Mouse (Mus musculus) c-Kit-positive CD71-positive TER-119-negative erythroid progenitor cells, embryonic 14.5 days (primary cell): ENCODE results near the gene Plekha4.
A peak's percentile ranks its signal among the peaks of the same experiment; 100 is the strongest.
"Not testable (repeated sequence)": the region's sequence is repeated elsewhere in the genome, so short reads cannot be mapped to it uniquely, and the experiment has no call there.

ENCODE experiments used
- DNase-seq: peaks from one replicate; pipeline ENCODE4 v3.0.0-alpha.2; 2013; ENCODE audit warnings: low read depth

The Plekha4 gene

DNA sequence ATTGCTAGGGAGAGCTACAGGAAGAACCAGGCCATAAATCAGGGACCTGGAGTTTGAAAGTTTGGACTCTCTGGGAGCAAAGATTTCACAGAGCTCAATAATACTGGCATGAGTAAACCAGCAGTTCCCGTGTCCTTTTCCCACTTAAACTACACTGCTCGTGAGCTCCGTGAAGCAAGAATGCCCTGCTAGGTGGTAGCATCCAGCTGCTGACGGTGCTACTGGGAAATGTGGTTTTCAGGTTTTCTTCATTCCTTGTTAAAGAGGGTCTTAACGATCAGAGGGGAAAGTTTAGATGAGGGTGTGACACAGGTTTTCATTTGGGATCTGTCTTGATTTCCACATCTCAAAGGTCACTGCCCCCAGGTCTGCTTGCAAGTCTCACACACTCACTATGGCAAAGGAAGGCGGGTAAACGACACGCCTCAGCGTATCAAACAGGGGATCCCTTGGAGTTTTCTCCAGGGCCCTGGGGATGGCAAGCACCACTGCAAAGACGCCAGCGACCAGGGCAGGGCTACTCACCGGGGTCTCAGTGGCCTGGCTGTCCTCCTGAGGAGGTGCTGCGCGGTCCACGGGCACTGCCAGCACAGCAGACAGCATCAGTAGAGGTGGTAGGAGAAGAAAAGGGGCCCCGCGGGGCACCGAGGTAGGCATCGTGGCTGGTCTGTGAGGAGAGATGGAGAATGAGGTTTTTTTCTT is 16.8 kb upstream of the Plekha4 start:
- DNase-seq, result no peak

DNA sequence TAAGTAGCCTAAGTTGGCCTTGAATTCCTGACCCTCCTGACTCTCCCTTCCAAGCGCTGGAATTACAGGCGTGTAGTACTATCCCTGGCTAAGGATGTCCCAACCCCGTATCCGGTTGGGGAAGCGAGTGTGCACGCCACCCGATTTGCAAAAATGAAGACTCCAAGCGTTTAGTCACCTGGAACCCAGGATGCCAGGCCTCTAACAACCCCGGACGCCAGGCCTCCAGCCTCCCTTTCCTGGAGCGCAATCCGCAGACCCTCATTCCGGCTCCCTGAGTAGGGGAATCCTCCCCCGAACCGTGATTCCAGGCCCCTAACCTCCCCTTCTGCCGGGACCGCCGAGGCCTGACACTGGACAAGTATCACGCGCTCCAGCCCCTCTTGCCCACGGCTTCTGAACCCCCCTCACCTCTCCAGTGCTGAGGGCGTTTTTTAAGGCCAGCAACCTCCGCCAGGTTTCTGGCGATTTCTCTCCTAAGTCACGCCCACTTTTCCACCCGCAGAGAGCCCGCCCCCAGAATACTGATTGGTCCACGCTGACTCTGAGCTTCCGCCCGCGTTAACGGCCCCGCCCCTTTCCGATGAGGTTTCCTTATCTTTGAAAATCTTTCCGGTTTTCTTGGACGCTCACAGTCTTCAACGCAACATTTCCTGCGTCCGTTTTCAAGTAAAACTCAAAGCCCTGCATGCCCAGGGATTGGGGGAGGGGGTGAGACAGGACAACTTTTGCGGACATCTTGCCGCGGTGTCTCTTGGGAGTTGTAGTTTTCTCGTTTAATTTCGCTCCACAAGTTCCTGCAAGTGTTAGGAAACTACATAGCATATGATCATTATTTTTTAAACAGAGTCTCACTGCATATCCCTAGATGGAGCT is 16.0 kb upstream of the Plekha4 start, which contains the start of gene Nucb1:
Nucb1 (minus strand) TSS at position 495 of the 876 bp plus-strand sequence.
- DNase-seq, result peak; percentile 90

DNA sequence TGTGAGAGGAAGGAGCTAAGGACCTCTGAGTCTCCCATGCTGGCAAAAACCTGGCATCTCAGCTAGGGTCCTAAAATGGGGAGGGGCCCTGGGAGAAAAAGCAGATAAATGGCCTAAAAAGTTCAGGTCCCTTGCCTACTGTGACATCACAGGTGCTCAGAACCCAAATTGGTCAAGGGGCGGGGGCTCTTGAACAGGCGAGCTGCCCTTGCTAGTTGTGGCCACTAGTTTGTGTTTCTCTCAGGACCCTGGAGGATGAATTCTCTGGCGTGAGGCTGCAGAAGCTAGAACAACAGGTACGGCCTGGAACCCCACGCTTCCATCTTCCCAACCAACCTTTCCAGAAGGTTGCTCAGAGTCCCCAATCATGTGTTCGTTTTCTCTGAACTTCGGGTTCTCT is 11.7 kb upstream of the Plekha4 start:
- no peak for DNase-seq

DNA sequence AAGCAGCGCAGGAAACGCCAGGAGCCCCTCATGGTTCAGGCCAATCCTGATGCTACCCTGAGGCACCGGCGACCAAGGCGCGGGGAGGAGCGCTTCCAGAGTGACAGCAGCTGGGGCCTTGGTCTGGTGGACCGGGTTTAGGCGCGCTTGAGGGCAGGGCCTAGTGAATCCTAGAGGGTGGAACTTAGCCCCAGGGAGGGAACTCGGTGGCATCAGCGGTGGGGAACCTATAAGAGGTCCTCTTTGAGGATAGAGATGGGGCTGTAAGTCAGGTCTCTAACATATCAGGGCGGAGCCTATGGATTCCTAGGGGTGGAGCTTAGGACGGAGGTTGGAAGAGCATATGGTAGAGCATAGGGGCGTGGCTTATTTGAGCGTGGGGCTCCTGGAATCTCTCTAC is 10.7 kb upstream of the Plekha4 start:
- peak; percentile 87 for DNase-seq

DNA sequence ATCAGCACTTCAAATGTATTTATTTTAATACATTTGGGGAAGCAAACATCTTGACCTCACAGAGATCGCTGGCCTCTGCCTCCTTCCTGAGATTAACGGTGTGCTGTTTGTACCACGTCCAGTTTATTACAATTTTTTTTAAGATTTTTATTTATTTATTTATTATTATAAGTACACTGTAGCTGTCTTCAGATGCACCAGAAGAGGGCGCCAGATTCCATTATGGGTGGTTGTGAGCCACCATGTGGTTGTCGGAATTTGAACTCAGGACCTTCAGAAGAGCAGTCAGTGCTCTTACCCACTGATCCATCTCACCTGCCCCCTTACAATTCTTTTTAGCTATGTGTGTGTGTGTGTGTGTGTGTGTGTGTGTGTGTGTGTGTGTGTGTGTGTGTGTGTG is 9.3 kb upstream of the Plekha4 start:
- DNase-seq, result not testable (repeated sequence)

DNA sequence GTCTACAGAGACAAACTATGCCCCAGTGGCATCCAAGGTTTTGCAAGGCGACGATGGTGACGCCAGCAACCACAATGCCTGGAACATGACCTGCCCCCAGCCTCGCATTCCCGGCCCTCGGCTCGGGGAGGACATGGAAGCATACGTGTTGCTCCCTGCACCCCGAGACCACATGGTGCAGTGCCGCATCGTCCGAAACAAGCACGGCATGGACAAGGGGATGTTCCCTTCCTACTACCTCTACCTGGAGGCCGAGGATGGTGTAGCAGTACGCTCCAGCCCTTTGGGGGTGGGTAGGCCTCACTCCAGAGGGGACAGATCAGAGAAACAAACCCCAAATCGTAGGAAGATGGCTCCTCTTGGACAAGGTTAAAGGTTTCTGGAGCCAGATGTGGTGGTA is 7.5 kb upstream of the Plekha4 start:
- no peak for DNase-seq

DNA sequence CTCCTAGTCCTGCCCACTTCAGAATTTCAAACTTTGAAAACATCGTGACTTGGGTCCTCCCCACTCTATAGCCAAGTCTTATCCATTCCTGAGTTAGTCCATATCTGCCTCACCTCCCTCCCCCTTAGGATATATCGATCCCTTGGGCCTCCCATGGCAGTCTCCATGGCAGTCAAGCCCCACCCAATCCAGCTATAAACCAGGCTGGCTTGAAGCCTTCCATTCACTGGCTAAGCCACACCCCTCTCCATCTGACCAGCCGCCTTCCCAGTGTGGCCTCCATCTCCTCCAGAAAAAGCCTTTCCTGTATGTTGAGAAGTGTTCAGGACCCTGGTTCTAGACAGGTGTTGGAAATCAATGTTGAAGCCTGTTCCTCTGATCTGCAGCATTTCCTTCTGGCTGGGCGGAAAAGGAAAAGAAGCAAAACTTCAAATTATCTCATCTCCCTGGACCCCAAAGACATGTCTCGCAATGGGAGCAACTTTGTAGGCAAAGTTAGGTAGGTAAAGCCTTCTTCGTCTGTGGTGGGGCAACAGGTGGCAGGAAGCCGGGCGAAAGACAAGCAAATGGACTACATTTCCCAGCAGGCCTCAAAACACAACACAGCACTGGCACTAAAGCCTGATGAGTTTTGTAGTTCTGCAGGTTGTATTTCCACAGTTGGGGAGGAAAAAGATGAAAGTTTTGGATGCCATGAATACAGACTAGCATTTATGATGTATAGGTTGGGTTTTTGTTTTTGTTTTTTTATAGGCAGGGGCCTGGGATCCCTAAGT is 6.6 kb upstream of the Plekha4 start:
- DNase-seq, result no peak

DNA sequence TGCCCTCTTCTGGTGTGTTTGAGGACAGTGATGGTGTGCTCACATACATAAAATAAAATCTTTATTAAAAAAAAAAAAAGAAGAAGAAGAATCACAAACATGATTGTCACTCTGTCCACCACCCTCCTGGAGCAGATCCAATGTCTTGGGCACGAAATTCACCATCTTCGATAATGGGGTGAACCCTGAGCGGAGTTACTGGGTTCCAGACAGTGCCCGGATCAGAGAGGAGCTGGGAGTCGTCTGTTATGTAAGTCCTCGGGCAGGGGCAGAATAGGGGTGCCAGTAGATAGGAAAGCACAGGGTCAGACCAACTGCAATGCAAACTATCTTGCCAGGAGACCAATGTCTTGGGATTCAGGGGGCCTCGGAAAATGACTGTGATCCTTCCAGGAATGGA is 5.5 kb upstream of the Plekha4 start:
- DNase-seq, result no peak

DNA sequence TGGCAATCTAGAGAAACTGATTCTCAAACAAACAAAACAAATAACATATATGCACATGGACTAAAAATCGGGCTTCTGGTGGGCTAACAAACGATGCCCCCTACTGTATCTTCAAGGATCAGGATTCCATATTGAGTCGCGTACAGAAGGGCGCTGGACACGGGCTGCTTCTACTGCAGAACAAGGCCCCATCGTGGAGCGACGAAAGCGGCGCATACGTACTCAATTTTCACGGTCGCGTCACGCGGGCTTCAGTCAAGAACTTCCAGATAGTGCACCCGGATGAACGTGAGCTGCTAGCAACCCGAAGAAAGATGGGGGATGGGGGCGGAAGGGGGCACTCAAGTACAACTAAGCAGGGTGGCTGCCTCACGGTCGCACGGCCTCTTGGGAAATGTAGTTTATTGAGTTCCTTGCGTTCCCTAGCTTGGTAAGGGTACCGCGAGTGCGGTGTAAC is 4.4 kb upstream of the Plekha4 start:
- peak; percentile 81 for DNase-seq

DNA sequence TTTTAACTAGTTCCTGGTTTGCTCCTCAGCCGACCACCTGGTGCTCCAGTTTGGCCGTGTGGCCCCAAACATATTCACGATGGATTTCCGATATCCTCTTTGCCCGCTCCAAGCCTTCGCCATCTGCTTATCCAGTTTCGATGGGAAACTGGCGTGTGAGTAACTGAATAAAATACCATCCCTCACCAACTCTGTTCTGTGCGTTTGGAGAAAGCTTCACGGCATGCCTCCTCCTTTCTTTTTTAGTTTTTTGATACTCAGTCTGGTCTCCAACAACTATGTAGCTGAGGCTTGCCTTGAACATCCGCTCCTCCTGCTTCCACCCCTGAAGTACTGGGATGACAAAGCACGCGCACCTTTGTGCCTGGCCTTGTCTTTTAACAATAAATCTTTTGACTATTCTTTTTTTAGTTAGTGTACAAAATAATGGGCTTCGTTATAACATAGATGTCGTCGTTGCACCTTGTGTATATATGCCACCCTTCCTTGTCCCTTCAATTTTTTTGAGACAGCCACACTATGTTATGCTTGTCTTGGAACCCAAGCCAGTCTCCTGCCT is 3.9 kb upstream of the Plekha4 start:
- DNase-seq, result no peak

DNA sequence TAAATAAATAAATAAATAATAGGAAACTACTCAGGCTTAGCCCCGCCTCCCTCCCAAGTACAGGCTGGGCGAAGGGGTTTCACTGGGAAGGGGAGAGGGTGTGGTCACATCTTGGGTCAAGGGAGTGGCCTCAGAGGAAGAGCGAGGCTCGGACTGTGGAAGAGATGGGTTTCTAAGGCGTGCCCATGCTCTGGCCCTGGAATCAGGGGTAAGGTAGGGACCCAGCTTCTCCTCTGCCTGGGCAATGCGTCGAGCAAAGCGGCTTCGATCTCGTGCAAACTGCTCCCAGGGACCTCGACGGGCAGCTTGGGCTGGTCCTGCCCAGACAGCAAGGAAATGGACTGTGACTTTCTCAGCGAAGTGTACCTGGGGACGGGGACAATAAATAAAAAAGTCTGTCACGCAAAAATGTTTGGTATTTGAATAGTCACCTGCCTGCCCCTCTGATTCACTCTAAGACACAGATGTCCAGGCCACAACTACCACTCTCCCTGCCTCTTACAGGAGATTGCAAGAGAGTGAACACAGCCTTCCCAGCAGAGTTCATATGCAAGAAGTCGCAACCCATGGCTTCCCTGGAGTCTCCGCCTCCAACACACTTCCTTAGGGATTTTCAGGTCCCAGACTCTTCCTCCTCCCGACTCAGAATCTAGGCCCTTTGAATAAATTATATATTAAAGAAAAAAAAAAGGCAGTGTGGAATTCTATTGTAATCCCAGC is 3.0 kb upstream of the Plekha4 start:
- no peak for DNase-seq

DNA sequence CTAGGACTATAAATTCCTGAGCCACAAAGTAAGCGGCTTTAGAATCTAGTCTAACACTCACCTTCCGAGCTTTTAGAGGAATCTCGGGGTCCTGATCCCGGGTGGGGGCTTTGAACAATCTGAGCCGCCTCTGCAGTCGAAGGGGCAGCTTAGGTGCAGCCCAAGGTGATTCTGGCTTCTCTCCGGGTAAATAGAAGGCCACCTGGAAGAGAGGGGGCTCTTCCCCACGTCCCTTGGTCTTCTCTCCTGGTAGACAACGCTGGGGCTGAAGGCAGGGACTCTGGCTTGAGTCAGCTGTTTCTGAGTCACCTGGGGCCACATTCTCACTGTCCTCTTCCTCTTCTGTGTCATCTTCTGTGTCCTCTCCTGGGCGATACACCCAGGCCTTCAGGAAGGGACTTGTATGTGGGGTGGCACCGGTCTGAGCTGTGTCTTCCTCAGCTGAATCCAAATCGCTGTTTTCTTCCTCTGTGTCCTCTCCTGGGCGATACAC is 2.4 kb upstream of the Plekha4 start:
- no peak for DNase-seq

DNA sequence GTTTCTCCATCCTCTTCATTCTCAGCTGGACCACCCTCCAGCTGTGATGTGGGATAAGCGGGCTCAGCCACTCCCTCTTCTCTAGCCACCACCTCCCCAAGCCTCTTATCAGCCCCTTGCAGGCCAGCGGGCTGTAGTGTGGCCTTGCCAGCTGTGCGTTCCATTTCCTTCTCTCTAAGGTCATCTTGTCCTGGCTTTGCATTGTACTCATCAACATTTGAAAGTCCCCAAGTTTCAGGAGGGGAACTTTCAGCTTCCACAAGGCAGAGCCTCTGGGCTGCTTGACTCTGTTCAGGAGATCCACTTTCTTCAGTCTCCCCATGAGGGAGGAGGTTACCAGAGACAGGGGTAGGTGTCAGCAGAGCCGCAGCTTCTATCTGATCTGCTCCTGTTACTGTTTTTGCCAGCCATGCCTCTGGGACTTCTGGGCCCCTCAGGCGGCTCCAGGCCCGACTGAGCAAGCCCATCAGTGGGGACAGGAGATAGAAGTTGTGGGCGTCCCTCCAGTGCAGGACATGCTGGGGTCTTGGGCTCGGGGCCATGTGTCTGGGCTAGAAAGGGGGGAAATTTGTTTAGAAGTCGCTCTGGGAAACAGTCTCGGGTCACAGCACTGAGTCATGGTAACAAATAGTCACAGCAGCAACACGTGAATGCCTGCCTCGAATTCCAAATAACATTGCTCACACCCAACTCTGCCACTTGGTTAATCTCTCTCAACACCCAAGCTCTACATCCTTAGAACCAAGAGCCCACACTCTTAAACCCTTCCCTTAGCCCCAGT is 1.1 kb upstream of the Plekha4 start:
- DNase-seq, result peak; percentile 92

DNA sequence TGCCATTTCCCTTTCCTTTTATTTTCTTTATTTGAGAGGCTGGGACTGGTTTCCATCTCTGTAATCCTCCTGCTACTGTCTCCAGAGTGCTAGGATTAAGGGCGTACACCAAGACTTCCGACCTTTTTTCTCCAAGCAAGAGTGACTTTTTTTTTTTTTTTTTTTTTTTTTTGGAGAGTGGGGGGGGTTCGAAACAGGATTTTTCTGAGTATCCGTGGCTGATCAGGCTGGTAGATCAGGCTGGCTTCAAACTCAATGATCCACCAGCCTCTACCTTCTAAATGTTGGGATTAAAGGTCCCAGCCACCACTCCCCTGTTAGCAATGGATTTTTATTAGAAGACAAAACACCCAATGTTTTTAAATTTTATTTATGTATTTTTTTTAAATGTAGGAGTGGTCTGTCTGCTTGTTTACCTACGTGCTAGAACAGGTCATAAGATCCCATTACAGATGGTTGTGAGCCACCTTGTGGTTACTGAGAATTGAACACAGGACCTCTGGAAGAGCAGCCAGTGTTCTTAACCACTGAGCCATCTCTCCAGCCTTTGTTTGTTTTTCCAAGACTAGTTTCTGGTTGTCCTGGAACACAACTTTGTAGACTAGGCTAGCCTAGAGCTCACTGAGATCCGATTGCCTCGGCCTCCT is 467 bp downstream of the Plekha4 start:
- peak; percentile 40 for DNase-seq

DNA sequence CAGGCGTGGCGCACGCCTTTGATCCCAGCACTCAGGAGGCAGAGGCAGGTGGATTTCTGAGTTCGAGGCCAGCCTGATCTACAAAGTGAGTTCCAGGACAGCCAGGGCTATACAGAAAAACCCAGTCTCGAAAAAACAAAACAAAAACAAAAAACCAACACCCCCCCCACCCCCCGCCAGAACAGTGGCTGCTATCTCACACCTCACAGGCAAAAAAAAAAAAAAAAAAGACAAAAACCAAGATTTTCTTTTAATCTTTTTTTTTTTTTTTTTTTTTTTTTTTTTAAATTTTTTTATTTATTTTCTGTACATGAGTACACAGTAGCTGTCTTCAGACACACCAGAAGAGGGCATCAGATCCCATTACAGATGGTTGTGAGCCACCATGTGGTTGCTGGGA is 1.0 kb downstream of the Plekha4 start:
- DNase-seq, result not testable (repeated sequence)

DNA sequence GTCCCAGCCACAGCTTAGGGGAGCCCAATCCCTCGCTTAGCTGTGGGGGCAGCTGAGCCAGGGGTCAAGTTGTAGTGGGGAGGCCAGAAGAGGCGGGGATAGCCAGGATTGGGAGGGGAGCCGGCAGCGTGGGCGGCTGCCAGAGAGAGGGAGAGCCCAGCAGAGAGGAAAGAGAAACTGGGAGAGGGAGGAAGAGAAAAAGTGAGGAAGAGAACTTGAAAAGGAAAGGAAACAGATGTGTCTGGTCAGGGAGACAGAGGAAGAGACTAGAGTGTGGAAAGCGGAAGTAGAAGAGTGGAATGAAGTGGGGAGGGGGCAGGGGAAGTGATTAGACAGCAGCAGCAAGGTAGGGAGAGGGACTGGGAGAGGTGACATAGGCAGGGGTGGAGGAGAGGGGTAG is 3.3 kb downstream of the Plekha4 start:
- no peak for DNase-seq

DNA sequence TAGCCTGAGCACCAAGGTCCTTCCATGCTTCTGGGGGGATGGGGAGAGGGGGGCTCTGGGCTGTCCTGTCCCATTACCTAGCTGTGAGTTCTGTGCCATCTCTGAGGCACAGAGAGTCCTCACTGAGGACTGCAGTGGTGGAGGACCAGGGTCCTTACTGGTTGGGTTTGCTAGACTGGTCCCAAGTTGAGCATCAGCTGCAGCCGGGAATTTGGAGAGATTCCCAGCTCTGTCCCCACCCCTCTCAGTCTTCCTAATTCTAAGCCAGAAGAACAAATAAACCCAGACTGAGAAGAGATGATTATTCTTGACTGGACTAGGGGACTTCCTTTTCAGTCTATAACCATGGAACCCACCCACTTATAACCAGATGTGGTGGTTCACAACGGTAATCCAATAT is 4.5 kb downstream of the Plekha4 start:
- no peak for DNase-seq

DNA sequence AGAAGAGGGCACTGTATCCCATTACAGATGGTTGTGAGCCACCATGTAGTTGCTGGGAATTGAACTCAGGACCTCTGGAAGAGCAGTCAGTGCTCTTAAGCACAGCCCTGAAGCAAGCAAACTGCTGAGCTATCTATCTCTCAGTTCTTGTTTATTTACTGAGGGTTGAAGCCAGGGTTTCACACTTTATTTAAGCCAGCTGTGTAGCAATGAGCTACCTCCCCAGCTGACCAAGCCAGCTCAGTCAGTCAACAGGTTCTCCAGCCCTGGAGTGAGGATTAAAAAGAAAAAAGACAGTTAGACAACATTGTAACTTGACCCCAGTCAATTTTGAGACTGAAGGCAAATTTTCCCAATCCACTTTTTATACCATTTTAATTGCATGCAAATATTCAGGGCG is 9.5 kb downstream of the Plekha4 start:
- DNase-seq, result no peak

DNA sequence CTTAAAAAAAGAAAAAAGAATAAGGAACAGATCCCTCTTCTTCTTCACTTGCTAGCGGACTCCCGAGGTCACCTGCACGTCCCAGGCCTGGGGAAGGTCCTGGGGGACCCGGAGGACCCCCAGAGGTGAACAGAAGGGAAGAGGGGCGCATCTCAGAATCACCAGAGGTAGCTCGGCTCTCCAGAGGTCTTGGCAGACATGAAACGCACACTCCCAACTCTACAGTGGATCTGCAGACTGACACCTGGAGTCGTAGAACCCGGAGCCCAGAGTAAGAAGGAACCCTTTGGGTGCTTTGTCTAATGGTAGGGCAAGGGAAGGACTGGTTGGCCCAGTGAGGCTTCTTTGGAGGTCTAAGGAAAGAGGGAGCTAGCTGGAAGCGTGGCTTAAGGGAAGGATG is 11.5 kb downstream of the Plekha4 start:
- no peak for DNase-seq
